Mouse (Mus musculus): ENCODE results near the gene Thumpd3. TPM values are rescaled to one million over a fixed set of nuclear protein-coding genes. Genes with fewer than 3 reads are reported as not detected.
A peak's percentile ranks its signal among the peaks of the same experiment; 100 is the strongest.

Gene Thumpd3
- total and polyA plus RNA-seq, 3 experiments, result 74.8 to 158 (median 89.1) TPM

GRCm38 (mm10) chr6:113076686-113077516, 30.9 kb downstream of the Thumpd3 start, which contains the start of gene Setd5 (continued):
- peak; percentile 44; the same call in 1 of the 2 replicates for TF ChIP-seq CHD2 (IDR thresholded peaks at IDR 0.05; ENCODE audit: low read length)
- TF ChIP-seq HCFC1 (IDR thresholded peaks at IDR 0.05; ENCODE audit: low read depth, low read length), result peak; percentile 84
- peak; percentile 28; the same call in 1 of the 2 replicates for TF ChIP-seq MAX (IDR thresholded peaks at IDR 0.05; ENCODE audit: low read length)
- peak; percentile 82 for TF ChIP-seq TBP (IDR thresholded peaks at IDR 0.05; ENCODE audit: low read depth, low read length)
- TF ChIP-seq CHD1 (IDR thresholded peaks at IDR 0.05; ENCODE audit: low read depth, low read length), result 0 out of 2 replicates have a peak, but pooled peaks have one; percentile 83
- TF ChIP-seq POLR2AphosphoS5 (IDR thresholded peaks at IDR 0.05; ENCODE audit: borderline replicate concordance, low read depth, low read length), result peak; percentile 88; the same call in 1 of the 2 replicates
- TF ChIP-seq KAT2A (conservative IDR thresholded peaks at IDR 0.05; ENCODE audit: low read depth, low read length), result peak; percentile 48; the same call in 1 of the 2 replicates

DNA sequence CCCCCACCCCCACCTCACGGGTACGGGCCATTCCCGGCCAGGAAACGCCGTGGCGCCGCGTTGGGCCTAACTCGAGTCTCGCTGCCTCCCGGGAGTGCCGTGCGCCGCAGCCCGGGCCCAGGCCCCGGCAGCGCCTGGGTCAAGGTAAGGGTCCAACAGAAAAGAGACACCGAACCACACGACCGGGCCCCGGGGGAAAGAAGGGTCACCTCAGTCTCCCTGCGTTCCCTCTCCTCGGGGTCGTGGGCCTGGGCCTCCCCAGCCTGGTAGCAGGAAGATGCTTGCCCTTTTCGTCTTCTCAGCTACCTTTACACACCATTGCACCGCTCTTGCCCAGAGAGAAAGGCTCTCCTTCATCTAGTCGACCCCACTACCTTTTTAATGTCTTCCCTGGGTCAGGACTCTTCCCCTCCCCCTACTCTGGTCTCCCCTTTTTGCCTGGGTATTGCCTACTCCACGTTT, 31.6 kb downstream of the Thumpd3 start:
- Histone ChIP-seq H3K9me3 (replicated peaks; ENCODE audit: insufficient read depth, low read length) (no peaks in the 10 kb centered on the region), H3K36me3 (ENCODE audit: control insufficient read depth in 1 of 2, insufficient read depth in 2 of 2, low read length in 2 of 2) (peaks cover 6 to 41% of the 10 kb centered on the region in 2 experiments), H3K4me1 (ENCODE audit: control insufficient read depth in 1 of 2, insufficient read depth in 2 of 2, low read length in 2 of 2) (peaks cover 10 to 22% of the 10 kb centered on the region in 2 experiments), H3K9ac (ENCODE audit: control insufficient read depth, low read depth, low read length, poor library complexity, severe bottlenecking) (peak overlapping the region; percentile 97), H3K4me3 (ENCODE audit: control insufficient read depth in 1 of 2, insufficient read depth in 1 of 2, low read depth in 2 of 2, low read length in 2 of 2) (peak overlapping the region; percentile 82 to 93), H3K79me2 (ENCODE audit: control insufficient read depth, insufficient read depth, low read length, poor library complexity) (peaks cover 78% of the 10 kb centered on the region), H3K27me3 (ENCODE audit: control insufficient read depth in 1 of 2, insufficient read depth in 2 of 2, low read length in 2 of 2) (no peaks in the 10 kb centered on the region), H3K27ac (ENCODE audit: control insufficient read depth, low read depth, low read length) (peak overlapping the region; percentile 91)
- peak; percentile 63 for DNase-seq (ENCODE audit: low read depth, low spot score)
- TF ChIP-seq UBTF (IDR thresholded peaks at IDR 0.05; ENCODE audit: borderline replicate concordance, insufficient read depth, low read depth, low read length) (peak; percentile 97; the same call in 1 of the 2 replicates), CHD1 (IDR thresholded peaks at IDR 0.05; ENCODE audit: low read depth, low read length) (no peak), HCFC1 (IDR thresholded peaks at IDR 0.05; ENCODE audit: low read depth, low read length) (peak; percentile 31; the same call in 1 of the 2 replicates), MAFK (IDR thresholded peaks at IDR 0.05; ENCODE audit: borderline replicate concordance, low read depth, low read length) (no peak), SIN3A (IDR thresholded peaks at IDR 0.05; ENCODE audit: low read length) (peak; percentile 15)

DNA sequence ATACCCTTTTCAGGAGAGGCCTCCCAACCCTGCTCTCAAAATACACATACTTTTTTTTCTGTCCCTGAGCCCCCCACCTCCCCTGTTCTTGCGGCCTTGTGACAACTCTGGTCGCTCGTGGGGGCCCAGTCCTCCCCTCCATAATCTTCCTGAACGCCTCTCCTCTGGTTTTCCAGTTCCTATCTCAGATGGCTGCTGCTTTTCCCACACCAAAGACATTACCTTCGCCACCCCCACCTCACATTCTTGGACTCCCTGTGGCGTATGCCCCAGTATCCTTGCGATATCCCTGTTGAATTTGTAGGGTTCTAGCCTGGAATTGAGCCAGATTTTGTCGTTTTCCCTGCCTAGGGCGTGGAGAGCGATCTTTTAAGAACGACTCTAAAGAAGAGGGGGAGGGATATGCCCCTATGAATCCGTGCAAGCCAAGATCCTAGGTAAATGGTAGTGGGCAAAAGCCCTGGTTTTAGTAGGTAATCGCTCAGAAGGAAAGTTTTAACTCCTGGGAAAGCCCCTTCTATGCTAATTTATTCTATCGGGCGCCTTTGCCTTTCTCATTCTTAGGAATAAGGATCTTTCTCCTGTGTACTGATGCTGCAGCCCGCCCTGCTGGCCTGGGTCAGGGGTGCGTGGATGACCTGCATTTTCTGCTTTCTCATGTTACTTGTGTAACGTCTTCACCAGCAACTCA, 32.2 kb downstream of the Thumpd3 start:
- peaks cover 76% of the 10 kb centered on the region for H3K79me2 ChIP-seq (ENCODE audit: control insufficient read depth, insufficient read depth, low read length, poor library complexity)
- peaks cover 10 to 21% of the 10 kb centered on the region in 2 experiments for H3K4me1 ChIP-seq (ENCODE audit: control insufficient read depth in 1 of 2, insufficient read depth in 2 of 2, low read length in 2 of 2)
- H3K27ac ChIP-seq (ENCODE audit: control insufficient read depth, low read depth, low read length), result peak overlapping the region; percentile 91
- no peaks in the 10 kb centered on the region for H3K27me3 ChIP-seq (ENCODE audit: control insufficient read depth in 1 of 2, insufficient read depth in 2 of 2, low read length in 2 of 2)
- peak; percentile 75 for DNase-seq (ENCODE audit: low read depth, low spot score)
- peak overlapping the region; percentile 82 to 93 for H3K4me3 ChIP-seq (ENCODE audit: control insufficient read depth in 1 of 2, insufficient read depth in 1 of 2, low read depth in 2 of 2, low read length in 2 of 2)
- H3K9me3 ChIP-seq (replicated peaks; ENCODE audit: insufficient read depth, low read length), result no peaks in the 10 kb centered on the region
- H3K9ac ChIP-seq (ENCODE audit: control insufficient read depth, low read depth, low read length, poor library complexity, severe bottlenecking), result peak overlapping the region; percentile 97
- peak; percentile 34; the same call in 1 of the 2 replicates for TF ChIP-seq SIN3A (IDR thresholded peaks at IDR 0.05; ENCODE audit: low read length)
- peak; percentile 75; the same call in 1 of the 2 replicates for TF ChIP-seq CHD1 (IDR thresholded peaks at IDR 0.05; ENCODE audit: low read depth, low read length)
- 0 out of 2 replicates have a peak, but pooled peaks have one; percentile 43 for TF ChIP-seq MYC (IDR thresholded peaks at IDR 0.05; ENCODE audit: low read depth, low read length)
- TF ChIP-seq ZNF384 (IDR thresholded peaks at IDR 0.05; ENCODE audit: low read depth, low read length), result no peak
- TF ChIP-seq GABPA (IDR thresholded peaks at IDR 0.05; ENCODE audit: low read depth, low read length), result no peak
- TF ChIP-seq POLR2A (IDR thresholded peaks at IDR 0.05; ENCODE audit: control insufficient read depth in 1 of 2, insufficient read depth in 1 of 2, low read depth in 1 of 2, low read length in 2 of 2, poor library complexity in 1 of 2), result peak in 1 of 2 experiments; percentile 25; a peak in 2 of 4 replicates
- TF ChIP-seq POLR2AphosphoS2 (IDR thresholded peaks at IDR 0.05; ENCODE audit: low read length), result 0 out of 2 replicates have a peak, but pooled peaks have one; percentile 26
- peaks cover 6 to 39% of the 10 kb centered on the region in 2 experiments for H3K36me3 ChIP-seq (ENCODE audit: control insufficient read depth in 1 of 2, insufficient read depth in 2 of 2, low read length in 2 of 2)
